11 mouse cellular contexts compared by ENCODE assay signal in the genomic region with DNA sequence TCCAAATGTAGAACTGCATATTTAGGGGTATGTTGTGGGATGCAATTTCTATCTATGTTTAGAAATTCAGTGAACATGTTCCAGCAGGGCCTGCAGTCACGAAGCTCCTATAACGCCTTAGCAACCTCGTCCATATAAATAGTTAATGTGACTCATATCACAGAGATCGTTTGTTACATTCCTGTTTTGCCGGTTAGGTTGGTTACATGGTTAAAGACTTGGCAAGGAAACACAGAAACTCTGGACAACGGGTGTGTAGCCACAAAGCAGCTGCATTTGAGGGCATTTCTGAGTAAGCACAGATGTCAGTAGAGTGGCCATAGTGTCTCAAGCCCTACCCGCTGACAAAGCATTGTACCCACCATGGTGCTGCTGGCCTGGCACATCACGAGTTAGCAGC.
A peak's percentile ranks its signal among the peaks of the same experiment; 100 is the strongest.
DNase-seq lines count a peak whose midpoint lies in the region; ATAC-seq and TF ChIP-seq lines count a peak whose summit lies in the region.
"Had no signal": no experiment of that assay in that cellular context is flagged by ENCODE, and none has a peak within 500 bp of the region (broad histone marks: within the 10 kb centered on the region; RNA-seq: fewer than 3 reads in every experiment).

No protein-coding gene starts in this region.

- no peak overlapping the region for H3K4me2 ChIP-seq in intestine, embryonic 16.5 days (ENCODE audit: low read depth, low read length)
- no peak overlapping the region for H3K4me2 ChIP-seq in forebrain, embryonic 13.5 days
- H3K4me2 ChIP-seq: heart, embryonic 11.5 days had no signal

- H3K9me3 ChIP-seq in intestine, embryonic 16.5 days (ENCODE audit: control insufficient read depth, low read length) = no peaks in the 10 kb centered on the region
- no peaks in the 10 kb centered on the region for H3K9me3 ChIP-seq in forebrain, embryonic 13.5 days (replicated peaks)

- H3K27me3 ChIP-seq in spleen, adult 2 months (ENCODE audit: control insufficient read depth, insufficient read depth, low read length) = no peaks in the 10 kb centered on the region
- H3K27me3 ChIP-seq in intestine, embryonic 16.5 days (replicated peaks; ENCODE audit: control insufficient read depth, insufficient read depth, low read length) = no peaks in the 10 kb centered on the region
- H3K27me3 ChIP-seq in forebrain, embryonic 13.5 days = no peaks in the 10 kb centered on the region

- 36% methylated on average over 8 of the region's 8 CpGs for WGBS in spleen, adult 2 months
- 55% methylated on average over 8 of the region's 8 CpGs for WGBS in intestine, embryonic 16.5 days
- WGBS in forebrain, embryonic 13.5 days = 84% methylated on average over 8 of the region's 8 CpGs

- no peak overlapping the region for H3K4me3 ChIP-seq in spleen, adult 2 months (ENCODE audit: extremely low read depth, insufficient read depth, insufficient read length)
- no peak overlapping the region for H3K4me3 ChIP-seq in intestine, embryonic 16.5 days (ENCODE audit: low read length)
- H3K4me3 ChIP-seq in forebrain, embryonic 13.5 days = no peak overlapping the region

- peak overlapping the region; percentile 87 for H3K27ac ChIP-seq in spleen, adult 2 months (ENCODE audit: insufficient read depth, low read length)
- peak overlapping the region; percentile 43 for H3K27ac ChIP-seq in intestine, embryonic 16.5 days (ENCODE audit: low read length)
- no peak overlapping the region for H3K27ac ChIP-seq in forebrain, embryonic 13.5 days

- peak; percentile 50 for ATAC-seq in frontal cortex, adult (ENCODE audit: low TSS enrichment)
- ATAC-seq in intestine, embryonic 16.5 days = peak; percentile 34
- no peak for ATAC-seq in forebrain, embryonic 13.5 days
- ATAC-seq: forebrain, embryonic 16.5 days had no signal

- H3K9ac ChIP-seq in intestine, embryonic 16.5 days (ENCODE audit: low read depth, low read length) = no peak overlapping the region
- no peak overlapping the region for H3K9ac ChIP-seq in forebrain, embryonic 13.5 days

- no peaks in the 10 kb centered on the region for H3K36me3 ChIP-seq in spleen, adult 2 months (ENCODE audit: control insufficient read depth, insufficient read depth, low read length)
- no peaks in the 10 kb centered on the region for H3K36me3 ChIP-seq in intestine, embryonic 16.5 days (ENCODE audit: control insufficient read depth, insufficient read depth, low read length)
- no peaks in the 10 kb centered on the region for H3K36me3 ChIP-seq in forebrain, embryonic 13.5 days (ENCODE audit: poor library complexity, severe bottlenecking)

- H3K4me1 ChIP-seq in spleen, adult 2 months (ENCODE audit: control insufficient read depth, insufficient read depth, insufficient read length) = peaks cover 35% of the 10 kb centered on the region
- peaks cover 8% of the 10 kb centered on the region for H3K4me1 ChIP-seq in intestine, embryonic 16.5 days (ENCODE audit: control insufficient read depth, insufficient read depth, low read length)
- no peaks in the 10 kb centered on the region for H3K4me1 ChIP-seq in forebrain, embryonic 13.5 days

- DNase-seq in frontal cortex, postnatal 10 days (ENCODE audit: low spot score in 2 of 2) = no peak
- DNase-seq in spleen, adult 2 months (ENCODE audit: low read depth in 1 of 2, low spot score in 2 of 2) = no peak
- no peak for DNase-seq in spleen, postnatal 36 days (ENCODE audit: low spot score in 2 of 2)
- DNase-seq in telencephalon, adult 2 months (ENCODE audit: low read depth, low spot score) = peak; percentile 29
- DNase-seq in spleen, postnatal 14 days (ENCODE audit: low spot score in 2 of 2) = no peak
- DNase-seq: thymus, postnatal 25 days had no signal

- no peak for TF ChIP-seq POLR2A in spleen, adult 2 months (IDR thresholded peaks at IDR 0.05; ENCODE audit: low read depth, low read length)

- TF ChIP-seq CTCF in spleen, adult 2 months (IDR thresholded peaks at IDR 0.05; ENCODE audit: extremely low read depth, insufficient read depth, insufficient read length, insufficient replicate concordance) = no peak
